Mouse (Mus musculus) colon, adult 2 months (tissue): Measurements from ENCODE around the gene Acox2. TPM values are rescaled to one million over a fixed set of nuclear protein-coding genes. Genes with fewer than 3 reads are reported as not detected.

Source experiments
- polyA plus RNA-seq: library from polyadenylated mRNA; depleted of rRNA; stranded (reverse); fragments of >200 nt; gene quantifications from 2 replicates; pipeline ENCODE4 v1.2.3, GENCODE M21; 2012; rRNA removed

Gene Acox2
- 2.1 and 2.2 TPM in 2 replicates for polyA plus RNA-seq

DNA sequence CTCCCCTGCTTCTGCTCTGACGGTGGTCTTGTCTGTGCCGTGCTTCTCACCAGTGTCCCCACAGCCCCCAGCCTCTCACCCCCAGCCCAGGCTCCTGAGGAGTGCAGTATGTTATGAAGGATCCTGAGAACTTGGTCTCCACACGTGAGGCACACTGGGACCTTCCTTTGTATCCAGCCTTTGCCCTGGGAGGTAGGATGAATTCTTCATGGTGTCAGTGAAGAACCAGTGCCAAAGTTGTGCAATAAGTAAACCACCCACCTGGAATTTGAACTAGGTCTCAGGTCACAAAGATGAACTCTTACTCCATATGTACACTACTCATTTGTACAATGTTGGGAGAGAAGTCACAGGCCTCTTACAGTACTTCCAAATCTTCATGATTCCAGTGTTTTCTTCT, at the start of gene Acox2:
Gene Acox2 (minus strand): TSS at position 188 of the 400 bp plus-strand sequence.

DNA sequence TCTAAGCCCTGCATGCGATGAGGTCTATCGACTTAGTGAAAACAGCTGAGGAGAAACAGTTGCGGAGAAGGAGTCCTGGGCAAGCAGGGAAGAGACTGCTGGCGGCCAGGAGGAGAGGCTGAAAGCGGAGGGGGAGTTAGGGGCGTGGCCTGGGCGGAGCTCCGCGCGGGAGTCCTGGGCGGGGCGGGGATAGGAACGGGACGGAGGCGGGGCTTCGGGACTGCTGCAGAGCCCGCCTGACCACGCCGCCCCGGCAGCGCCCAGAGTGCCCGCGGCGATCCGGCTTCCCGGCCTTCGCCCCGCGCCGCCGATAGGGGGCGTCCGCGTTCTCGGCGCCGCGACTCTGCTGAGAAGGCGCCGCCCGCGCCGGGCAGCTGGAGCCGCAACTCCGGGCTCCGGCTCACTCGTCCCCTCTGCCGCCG, 45.3 kb downstream of the Acox2 start, which contains the start of gene Kctd6:
Gene Kctd6 (plus strand): TSS at position 338 of the 422 bp plus-strand sequence.

Other genes starting within 250 kb of the Acox2 start
- gene Rpp14, start 179.0 kb downstream of the Acox2 start, polyA plus RNA-seq, result 3.9 and 5.5 TPM in 2 replicates
- gene Pxk, start 161.1 kb downstream of the Acox2 start, polyA plus RNA-seq, result 23.0 and 37.5 TPM in 2 replicates
- gene Pdhb, start 86.3 kb downstream of the Acox2 start, polyA plus RNA-seq, result 33.3 and 34.0 TPM in 2 replicates
- gene Kctd6, start 45.2 kb downstream of the Acox2 start, polyA plus RNA-seq, result 4.3 and 5.0 TPM in 2 replicates
- 0.83 and 1.2 TPM in 2 replicates for gene Fam107a, start 58.7 kb upstream of the Acox2 start, polyA plus RNA-seq
- gene Oit1, start 119.4 kb upstream of the Acox2 start, polyA plus RNA-seq, result 810 and 834 TPM in 2 replicates